Mouse (Mus musculus): ENCODE data around the gene Atg4a.

Gene Atg4a

GRCm38 (mm10) chrX:140956272-140956940 is at the start of gene Atg4a, which contains the start of gene Psmd10:
Gene Atg4a, plus strand, starts transcription at chrX:140956907.
Gene Psmd10, minus strand, starts transcription at chrX:140956728.
- peak; percentile 95 to 96 for DNase-seq

- no peak for DNase-seq
Observed at GRCm38 (mm10) chrX:140907360-140907759, 49.3 kb upstream of the Atg4a start, which contains the start of gene Vsig1. Gene Vsig1, plus strand, starts transcription at chrX:140907608.

GRCm38 (mm10) chrX:140921321-140921720 is 35.4 kb upstream of the Atg4a start:
- no peak for DNase-seq

GRCm38 (mm10) chrX:140932066-140932465 is 24.6 kb upstream of the Atg4a start:
- DNase-seq: no peak

DNA sequence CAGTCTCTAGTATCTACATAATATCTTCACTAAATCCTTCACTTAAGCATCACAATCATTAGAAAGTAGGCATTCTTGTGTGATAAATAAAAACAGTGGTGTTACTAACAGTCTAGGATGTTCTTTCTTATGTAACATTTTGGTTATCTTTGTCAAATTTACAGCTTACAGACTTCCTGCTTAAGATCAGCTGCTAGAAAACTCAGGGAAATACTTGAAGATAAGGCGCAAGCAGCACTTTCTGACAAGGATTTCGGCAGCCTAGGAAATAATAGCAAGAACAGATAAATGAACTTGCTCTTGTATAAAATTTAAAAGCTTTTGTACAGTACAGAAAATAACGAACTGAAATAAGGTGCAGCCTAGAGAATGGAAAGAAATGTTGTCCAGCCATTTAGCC is 23.4 kb upstream of the Atg4a start:
- no peak for DNase-seq

DNA sequence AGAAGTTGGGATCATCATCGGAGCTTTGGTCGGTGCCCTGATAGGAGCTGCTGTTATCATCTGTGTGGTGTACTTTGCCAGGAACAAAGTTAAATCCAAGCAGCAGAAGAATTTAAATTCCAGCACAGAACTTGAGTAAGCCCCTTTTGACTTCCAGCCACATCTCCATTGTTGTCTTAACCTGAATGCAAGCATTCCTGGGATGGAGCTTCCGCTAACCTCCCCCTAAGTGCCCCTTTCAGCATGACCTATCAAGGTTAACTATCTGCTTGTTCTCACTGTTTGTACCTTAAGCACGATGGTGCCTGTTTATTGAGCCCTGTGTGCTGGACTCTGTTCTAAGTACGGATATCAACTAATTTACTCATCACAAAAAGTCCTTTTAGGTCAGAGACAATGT is 20.4 kb upstream of the Atg4a start:
- DNase-seq: no peak

DNA sequence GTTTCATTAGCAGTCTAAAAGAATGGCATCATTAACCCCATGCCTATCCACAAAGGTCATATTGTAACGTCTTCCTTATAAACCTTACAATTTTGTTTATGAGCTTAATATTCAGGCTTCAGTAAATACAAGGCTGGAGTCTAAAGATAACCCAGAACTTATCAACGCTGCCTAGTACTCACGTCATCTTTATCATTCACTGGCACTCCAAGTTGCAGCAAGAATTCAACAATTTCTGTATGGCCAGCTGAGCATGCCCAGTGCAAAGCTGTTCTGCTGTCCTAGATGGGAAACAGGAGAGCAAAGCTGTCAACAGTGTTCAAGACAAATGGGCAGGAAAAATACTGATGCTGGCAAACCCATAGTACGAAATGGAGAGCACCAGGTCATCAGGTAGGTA is 3.1 kb upstream of the Atg4a start:
- DNase-seq: no peak

GRCm38 (mm10) chrX:140956959-140957358 is 252 bp downstream of the Atg4a start:
- DNase-seq: no peak

DNA sequence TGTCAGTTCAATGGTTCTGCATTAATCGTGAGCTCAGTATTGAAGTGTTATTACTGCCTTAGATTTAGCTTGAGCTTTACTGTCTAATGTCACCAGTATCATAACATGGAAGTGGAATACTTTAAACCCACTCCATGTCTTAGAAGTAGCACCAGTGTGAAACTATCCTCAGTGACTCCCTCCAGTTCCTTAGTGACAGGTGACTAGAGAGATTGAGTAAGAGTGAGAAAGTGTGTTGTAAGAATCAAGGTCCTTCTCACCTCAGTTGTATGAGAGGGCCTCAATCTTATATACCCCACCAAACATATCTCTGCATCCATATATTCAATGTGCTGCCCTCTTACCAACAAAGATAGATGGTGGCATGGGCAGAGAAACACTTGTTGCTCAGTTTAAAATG is 22.2 kb downstream of the Atg4a start:
- DNase-seq: no peak

GRCm38 (mm10) chrX:140979546-140979945 is 22.8 kb downstream of the Atg4a start:
- peak in 1 of 2 experiments; percentile 19 for DNase-seq

DNA sequence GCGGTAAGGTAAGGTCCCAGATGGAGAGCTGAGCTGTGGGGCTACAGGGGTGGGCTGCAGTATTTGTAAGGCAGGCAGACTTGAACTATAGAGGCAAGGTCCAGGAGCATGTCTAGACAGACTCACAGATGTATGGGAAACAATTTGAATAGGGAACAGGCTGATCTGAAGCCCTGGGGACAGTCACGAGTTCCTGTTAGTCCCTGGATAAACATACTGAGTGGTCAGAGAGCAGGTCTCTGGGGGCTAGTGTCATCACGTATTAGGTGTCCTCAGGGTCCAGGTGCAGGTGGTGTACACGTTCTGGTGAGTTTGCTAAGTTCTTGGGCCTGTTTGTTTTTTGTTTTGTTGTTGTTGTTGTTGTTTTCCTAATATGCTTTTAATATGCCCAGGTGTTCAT is 23.5 kb downstream of the Atg4a start:
- no peak for DNase-seq

GRCm38 (mm10) chrX:140983206-140983960 is 26.7 kb downstream of the Atg4a start:
- peak; percentile 19 to 47 for DNase-seq

- no peak for DNase-seq
Observed at GRCm38 (mm10) chrX:140984795-140985194, 28.1 kb downstream of the Atg4a start.

GRCm38 (mm10) chrX:140985256-140985655 is 28.5 kb downstream of the Atg4a start:
- peak in 1 of 2 experiments; percentile 14 for DNase-seq

GRCm38 (mm10) chrX:140996909-140997516 is 40.3 kb downstream of the Atg4a start:
- DNase-seq: no peak

DNA sequence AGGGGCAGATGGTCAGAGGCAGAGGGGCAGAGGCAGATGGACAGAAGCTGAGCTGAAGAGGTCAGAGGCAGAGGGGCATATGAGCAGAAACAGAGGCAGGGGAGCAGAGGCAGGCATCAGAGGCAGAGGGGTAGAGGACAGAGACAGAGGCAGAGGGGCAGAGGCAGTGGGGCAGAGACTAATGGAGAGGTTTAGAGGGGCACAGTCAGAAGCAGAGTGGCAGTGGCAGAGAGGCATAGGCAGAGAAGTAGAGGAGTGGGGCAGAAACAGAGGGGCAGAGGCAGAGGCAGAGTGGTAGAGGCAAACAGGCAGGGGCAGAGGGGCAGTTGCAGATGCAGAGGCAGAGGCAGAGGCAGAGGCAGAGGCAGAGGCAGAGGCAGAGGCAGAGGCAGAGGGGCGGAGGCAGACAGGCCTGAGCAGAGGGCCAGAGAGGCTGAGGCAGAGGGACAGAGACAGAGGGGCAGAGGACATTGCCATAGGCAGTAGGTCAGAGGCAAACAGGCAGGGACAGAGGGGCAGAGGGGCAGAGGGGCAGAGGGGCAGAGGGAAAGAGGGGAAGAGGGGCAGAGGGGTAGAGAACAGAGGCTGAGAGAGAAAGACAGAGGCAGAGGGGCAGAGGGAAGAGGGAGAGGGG is 41.3 kb downstream of the Atg4a start:
- no peak for DNase-seq

DNA sequence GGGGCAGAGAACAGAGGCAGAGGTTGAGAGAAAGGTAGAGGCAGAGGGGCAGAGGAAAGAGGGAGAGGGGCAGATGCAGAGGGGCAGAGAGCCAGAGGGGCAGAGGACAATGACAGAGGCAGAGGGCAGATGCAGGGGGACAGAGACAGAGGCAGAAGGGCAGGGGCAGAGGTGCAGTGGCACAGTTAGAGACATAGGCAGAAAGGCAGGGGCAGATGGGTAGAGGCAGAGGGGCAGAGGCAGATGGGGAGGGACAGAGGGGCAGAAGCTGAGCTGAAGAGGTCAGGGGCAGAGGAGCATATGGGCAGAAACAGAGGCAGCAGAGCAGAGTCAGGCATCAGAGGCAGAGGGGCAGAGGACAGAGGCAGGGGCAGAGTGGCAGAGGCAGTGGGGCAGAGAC is 42.2 kb downstream of the Atg4a start:
- no peak for DNase-seq

DNA sequence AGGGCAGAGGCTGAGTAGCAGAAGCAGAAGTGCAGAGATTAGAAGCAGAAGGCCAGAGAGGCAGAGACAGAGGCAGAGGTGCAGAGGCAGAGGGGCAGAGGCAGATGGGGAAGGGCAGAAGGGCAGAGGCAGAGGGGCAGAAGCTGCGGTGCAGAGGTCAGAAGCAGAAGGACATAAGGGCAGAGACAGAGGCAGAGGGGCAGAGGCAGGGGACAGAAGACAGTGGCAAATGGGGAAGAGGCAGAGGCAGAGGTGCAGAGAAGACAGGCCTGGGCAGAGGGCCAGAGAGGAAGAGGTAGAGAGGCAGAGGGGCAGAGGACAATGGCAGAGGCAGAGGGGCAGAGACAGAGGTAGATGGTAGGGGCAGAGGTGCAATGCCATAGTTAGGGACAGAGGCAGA is 193.0 kb downstream of the Atg4a start:
- DNase-seq: no peak

DNA sequence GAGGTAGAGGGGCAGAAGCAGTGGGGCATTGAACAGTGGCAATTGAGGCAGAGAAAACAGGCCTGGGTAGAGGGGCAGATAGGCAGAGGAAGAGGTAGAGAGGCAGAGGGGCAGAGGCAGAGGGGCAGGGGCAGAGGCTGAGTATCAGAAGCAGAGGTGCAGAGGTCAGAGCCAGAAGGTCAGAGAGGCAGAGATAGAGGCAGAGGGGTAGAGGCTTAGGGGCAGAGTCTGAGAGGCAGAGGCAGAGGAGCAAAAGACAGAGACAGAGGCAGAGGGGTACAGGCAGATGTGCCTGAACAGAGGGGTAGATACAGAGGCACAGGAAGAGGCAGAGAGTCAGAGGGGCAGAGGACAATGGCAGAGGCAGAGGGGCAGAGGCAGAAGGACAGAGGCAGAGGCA is 193.6 kb downstream of the Atg4a start:
- DNase-seq: no peak

DNA sequence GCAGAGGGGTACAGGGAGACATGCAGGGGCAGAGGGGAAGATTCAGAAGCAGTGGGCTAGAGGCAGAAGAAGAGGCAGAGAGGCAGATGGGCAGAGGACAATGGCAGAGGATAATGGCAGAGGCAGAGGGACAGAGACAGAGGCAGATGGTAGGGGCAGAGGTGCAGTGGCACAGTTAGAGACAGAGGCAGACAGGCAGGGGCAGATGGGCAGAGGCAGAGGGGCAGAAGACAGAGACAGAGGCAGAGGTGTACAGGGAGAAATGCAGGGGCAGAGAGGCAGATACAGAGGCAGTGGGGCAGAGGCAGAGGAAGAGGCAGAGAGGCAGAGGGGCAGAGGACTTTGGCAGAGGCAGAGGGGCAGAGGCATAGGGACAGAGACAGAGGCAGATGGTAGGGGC is 194.5 kb downstream of the Atg4a start:
- no peak for DNase-seq

DNA sequence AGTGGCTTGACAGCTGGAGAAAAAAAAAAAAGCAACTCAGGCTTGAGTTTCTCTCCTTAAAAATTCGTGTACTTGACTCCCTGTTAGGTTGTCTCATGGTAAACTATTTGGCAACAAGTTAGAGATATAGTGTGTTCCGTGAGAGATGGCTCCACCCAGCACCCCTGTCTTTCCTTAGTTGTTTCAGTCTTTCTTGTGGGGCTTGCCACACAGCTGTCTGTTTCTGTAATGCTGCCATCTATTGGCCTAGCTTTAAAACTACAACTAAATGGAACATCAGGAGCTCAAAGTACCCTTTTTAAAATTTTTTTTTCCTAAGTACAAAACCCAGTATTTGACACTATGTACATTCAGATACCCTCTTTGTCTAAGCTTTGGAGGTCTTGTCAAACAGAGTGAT is 200.0 kb downstream of the Atg4a start:
- no peak for DNase-seq

GRCm38 (mm10) chrX:141157626-141158025 is 200.9 kb downstream of the Atg4a start:
- DNase-seq: no peak

- peak in 1 of 2 experiments; percentile 25 for DNase-seq
Observed at GRCm38 (mm10) chrX:141158160-141158559, 201.5 kb downstream of the Atg4a start.
